Mouse (Mus musculus): Measurements from ENCODE around the gene Otud1. TPM values are rescaled to one million over a fixed set of nuclear protein-coding genes. Genes with fewer than 3 reads are reported as not detected.

Otud1 gene
- polyA plus RNA-seq, 1 experiment from 2014 or later = 1.6 TPM

DNA sequence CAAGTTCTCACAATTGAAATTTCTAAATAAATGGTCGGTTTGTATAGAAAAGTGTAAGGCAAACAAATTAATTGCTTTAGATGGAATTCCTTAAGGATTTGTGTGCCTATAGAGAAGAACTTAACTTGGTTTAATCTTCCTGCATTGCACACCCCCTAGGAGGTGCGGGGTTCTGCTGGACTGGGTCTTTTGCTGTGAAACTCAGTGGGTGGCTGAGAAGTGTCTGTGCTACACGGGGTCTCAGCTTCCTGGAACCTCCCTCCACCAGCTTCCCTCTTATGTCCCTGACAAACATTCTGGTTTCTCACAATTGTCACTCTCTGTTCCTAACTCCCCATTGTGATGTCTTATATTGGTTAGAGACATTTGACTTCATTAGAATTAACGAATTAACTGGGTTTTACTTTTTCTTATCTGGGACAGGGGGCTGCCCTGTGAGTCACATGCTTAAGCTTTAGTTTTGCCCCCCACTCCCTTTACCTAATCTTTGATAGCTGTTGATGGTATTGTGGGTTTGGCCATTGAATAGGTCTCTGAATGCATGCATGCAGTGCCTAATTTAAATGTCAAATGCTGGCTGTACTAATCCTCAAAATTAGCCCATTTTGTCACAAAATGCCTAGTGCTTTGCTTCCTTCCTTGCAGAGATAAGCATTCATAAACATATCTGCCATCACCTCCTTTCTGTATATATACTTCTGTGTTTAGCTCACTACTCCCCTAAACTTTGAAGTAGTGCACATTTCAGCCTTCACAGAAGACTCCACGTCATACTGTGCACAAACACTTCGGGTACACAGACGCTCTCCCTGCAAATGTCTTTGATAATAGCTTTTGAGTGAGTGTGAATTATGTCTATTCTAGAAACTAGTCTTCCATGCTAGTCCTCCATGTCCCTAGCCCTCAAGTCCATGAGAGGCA is 7.3 kb downstream of the Otud1 start:
- TF ChIP-seq CTCF (IDR thresholded peaks at IDR 0.05; ENCODE audit: low read depth) = no peak
- Histone ChIP-seq H3K27ac (ENCODE audit: low read depth, low read length) (no peak overlapping the region), H3K4me1 (replicated peaks; ENCODE audit: control insufficient read depth, insufficient read depth, low read length) (no peaks in the 10 kb centered on the region), H3K27me3 (replicated peaks; ENCODE audit: control insufficient read depth, insufficient read depth, low read length) (no peaks in the 10 kb centered on the region), H3K4me3 (ENCODE audit: low read depth, low read length) (no peak overlapping the region), H3K36me3 (ENCODE audit: control insufficient read depth, insufficient read depth) (no peaks in the 10 kb centered on the region), H3K4me2 (replicated peaks; ENCODE audit: low read depth) (no peak overlapping the region), H3K9me3 (ENCODE audit: control insufficient read depth) (no peaks in the 10 kb centered on the region), H3K9ac (ENCODE audit: low read depth, low read length) (no peak overlapping the region)
- 48% methylated on average over 7 of the region's 7 CpGs for WGBS
- no peak for ATAC-seq

DNA sequence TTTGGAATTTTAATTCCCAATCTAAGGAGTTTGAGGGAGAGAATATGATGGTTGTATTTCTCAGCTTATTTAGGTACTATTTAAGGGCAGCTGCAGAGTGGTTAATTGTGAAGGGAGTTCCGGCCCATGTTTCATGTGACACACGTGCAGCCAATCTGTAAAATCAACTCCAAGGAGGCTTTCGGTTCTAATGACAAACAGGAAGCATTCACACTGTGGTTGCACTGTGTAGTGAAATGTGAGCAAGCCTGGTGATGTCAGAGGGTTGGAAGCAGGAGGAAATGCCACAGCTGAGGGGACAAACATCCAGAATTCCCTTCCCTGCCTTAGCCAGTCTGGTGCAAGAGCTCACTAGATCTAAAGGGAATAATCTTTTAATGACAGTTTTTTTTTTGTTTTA is 8.3 kb downstream of the Otud1 start:
- H3K9ac ChIP-seq (ENCODE audit: low read depth, low read length) = no peak overlapping the region
- no peaks in the 10 kb centered on the region for H3K9me3 ChIP-seq (ENCODE audit: control insufficient read depth)
- TF ChIP-seq CTCF (IDR thresholded peaks at IDR 0.05; ENCODE audit: low read depth) = no peak

DNA sequence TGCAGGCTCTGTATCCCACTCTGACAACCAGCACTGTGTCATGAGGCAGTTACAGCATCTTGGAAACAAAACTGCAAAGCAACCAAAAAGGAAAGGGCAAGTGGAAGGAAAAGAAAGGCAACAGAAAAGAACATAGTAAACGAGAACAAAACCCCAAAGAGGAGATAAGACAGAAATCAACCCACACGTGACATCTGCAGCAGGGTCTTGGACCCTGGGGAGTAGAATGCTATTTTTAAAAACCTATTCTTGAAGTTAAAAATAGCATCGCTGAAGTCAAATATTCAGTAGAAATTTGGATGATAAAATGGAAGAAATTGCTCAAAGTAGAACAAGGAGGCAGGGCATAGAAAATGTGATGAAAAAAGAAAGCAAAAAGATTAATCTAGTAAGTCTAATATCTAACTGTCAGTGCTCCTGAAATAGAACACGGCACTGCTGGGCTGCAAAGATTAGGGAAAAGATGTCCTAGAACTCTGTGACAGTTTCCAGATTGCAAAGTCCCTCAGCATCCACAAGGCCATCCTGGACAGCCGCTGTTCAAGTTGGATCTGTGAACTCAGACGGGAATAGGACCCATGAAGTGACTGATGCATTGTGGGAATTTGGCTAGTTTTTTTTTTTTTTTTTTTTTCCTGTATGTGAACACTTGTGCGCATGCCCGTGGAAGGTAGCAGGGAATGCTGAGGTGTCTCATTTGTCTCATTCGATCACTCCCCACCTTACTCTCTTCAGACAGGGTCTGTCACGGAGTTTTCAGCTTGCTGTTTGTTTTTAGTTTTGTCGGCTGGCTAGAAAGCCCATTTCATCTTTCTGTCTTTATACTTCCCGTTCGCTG is 13.5 kb downstream of the Otud1 start:
- no peak for ATAC-seq
- no peak overlapping the region for H3K4me3 ChIP-seq (ENCODE audit: low read depth, low read length)
- H3K9ac ChIP-seq (ENCODE audit: low read depth, low read length) = no peak overlapping the region
- no peak overlapping the region for H3K27ac ChIP-seq (ENCODE audit: low read depth, low read length)
- WGBS = 76% methylated on average over 13 of the region's 13 CpGs
- H3K4me1 ChIP-seq (replicated peaks; ENCODE audit: control insufficient read depth, insufficient read depth, low read length) = no peaks in the 10 kb centered on the region
- no peaks in the 10 kb centered on the region for H3K27me3 ChIP-seq (replicated peaks; ENCODE audit: control insufficient read depth, insufficient read depth, low read length)
- TF ChIP-seq CTCF (IDR thresholded peaks at IDR 0.05; ENCODE audit: low read depth) = no peak
- no peaks in the 10 kb centered on the region for H3K9me3 ChIP-seq (ENCODE audit: control insufficient read depth)
- H3K4me2 ChIP-seq (replicated peaks; ENCODE audit: low read depth) = no peak overlapping the region
- H3K36me3 ChIP-seq (ENCODE audit: control insufficient read depth, insufficient read depth) = no peaks in the 10 kb centered on the region

More for the DNA sequence above, 8.3 kb downstream of the Otud1 start:
- Histone ChIP-seq H3K4me1 (replicated peaks; ENCODE audit: control insufficient read depth, insufficient read depth, low read length) (no peaks in the 10 kb centered on the region), H3K4me3 (ENCODE audit: low read depth, low read length) (no peak overlapping the region), H3K27ac (ENCODE audit: low read depth, low read length) (no peak overlapping the region), H3K27me3 (replicated peaks; ENCODE audit: control insufficient read depth, insufficient read depth, low read length) (no peaks in the 10 kb centered on the region), H3K36me3 (ENCODE audit: control insufficient read depth, insufficient read depth) (no peaks in the 10 kb centered on the region), H3K4me2 (replicated peaks; ENCODE audit: low read depth) (no peak overlapping the region)
- WGBS = 41% methylated on average over 3 of the region's 3 CpGs
- no peak for ATAC-seq

DNA sequence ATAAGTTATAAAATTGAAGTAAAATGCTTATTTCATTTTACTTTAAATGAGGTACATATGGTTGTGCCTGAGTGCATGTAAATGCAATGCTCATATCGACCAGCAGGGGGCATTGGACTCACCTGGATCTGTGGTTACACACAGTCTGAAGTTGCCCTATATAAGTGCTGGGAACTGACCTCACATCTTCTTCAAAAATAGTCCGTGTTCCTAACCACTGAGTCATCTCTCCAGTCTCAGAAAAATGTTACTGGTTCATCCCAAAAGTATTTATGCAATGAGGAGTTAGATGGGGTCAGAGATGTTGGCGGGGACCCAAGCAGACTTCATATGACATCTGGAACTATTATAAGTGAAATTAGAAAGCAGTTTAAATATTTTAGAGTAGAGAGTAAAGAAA is 25.4 kb downstream of the Otud1 start:
- TF ChIP-seq CTCF (IDR thresholded peaks at IDR 0.05; ENCODE audit: low read depth) = peak; percentile 63
- Histone ChIP-seq H3K27ac (ENCODE audit: low read depth, low read length) (no peak overlapping the region), H3K4me1 (replicated peaks; ENCODE audit: control insufficient read depth, insufficient read depth, low read length) (no peaks in the 10 kb centered on the region), H3K36me3 (ENCODE audit: control insufficient read depth, insufficient read depth) (no peaks in the 10 kb centered on the region), H3K4me2 (replicated peaks; ENCODE audit: low read depth) (no peak overlapping the region), H3K9me3 (ENCODE audit: control insufficient read depth) (no peaks in the 10 kb centered on the region), H3K27me3 (replicated peaks; ENCODE audit: control insufficient read depth, insufficient read depth, low read length) (no peaks in the 10 kb centered on the region), H3K4me3 (ENCODE audit: low read depth, low read length) (no peak overlapping the region), H3K9ac (ENCODE audit: low read depth, low read length) (no peak overlapping the region)
- ATAC-seq = no peak
- WGBS = 39% methylated on average over 3 of the region's 3 CpGs

DNA sequence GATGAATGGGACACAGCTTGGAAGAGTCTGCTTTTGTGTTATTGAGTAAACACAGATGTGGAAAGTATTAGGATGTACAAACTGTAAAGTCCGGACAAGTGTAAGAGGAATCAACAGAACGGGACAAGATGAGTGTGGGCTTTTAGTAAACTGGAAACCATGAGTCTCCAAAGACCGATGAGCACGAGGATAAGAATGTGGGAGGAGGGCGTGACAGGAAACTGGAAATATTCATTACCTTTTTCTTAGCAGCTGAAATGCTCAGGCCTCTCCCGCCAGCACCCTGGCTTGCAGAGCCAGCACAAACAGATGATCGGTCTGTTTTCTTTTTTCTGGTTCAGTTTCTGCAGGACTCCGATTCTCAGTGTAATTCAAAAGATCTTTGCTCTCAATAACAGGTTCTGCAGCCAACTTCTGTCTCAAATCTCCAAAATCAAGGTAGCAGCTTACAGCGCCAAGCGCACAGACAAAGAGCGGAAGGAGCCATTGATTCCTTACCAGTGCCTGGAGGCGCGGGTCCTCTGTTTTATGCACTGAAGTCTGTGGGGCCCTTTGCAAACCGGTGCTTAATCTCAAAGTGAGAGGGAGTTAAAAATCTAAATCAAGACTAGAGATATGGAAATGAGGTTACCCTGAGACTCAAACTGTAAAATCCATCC is 28.1 kb downstream of the Otud1 start:
- TF ChIP-seq CTCF (IDR thresholded peaks at IDR 0.05; ENCODE audit: low read depth) = no peak
- H3K4me2 ChIP-seq (replicated peaks; ENCODE audit: low read depth) = no peak overlapping the region
- H3K36me3 ChIP-seq (ENCODE audit: control insufficient read depth, insufficient read depth) = no peaks in the 10 kb centered on the region
- ATAC-seq = no peak
- 44% methylated on average over 14 of the region's 14 CpGs for WGBS
- no peak overlapping the region for H3K9ac ChIP-seq (ENCODE audit: low read depth, low read length)
- no peaks in the 10 kb centered on the region for H3K4me1 ChIP-seq (replicated peaks; ENCODE audit: control insufficient read depth, insufficient read depth, low read length)
- no peak overlapping the region for H3K4me3 ChIP-seq (ENCODE audit: low read depth, low read length)
- no peaks in the 10 kb centered on the region for H3K9me3 ChIP-seq (ENCODE audit: control insufficient read depth)
- no peaks in the 10 kb centered on the region for H3K27me3 ChIP-seq (replicated peaks; ENCODE audit: control insufficient read depth, insufficient read depth, low read length)
- no peak overlapping the region for H3K27ac ChIP-seq (ENCODE audit: low read depth, low read length)

DNA sequence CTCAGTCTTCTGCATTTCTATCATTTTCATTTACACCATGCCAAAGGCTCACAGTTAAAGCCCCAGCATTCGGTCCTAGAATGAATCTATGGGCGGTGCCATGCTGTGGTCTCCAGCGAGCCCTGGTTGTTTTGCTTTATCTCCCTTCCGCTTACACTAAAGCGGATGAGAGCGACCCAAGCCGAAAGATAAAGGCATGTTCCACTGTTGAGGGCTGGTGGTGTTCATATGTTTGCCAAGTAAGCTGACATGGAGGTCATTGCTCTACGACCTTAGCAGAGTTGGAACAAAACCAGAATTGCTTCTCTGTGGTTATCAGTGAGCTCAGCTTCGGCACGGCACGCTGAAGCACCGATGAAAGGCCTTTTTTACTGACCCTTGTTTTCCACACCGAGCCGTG is 32.5 kb downstream of the Otud1 start:
- no peaks in the 10 kb centered on the region for H3K27me3 ChIP-seq (replicated peaks; ENCODE audit: control insufficient read depth, insufficient read depth, low read length)
- no peaks in the 10 kb centered on the region for H3K4me1 ChIP-seq (replicated peaks; ENCODE audit: control insufficient read depth, insufficient read depth, low read length)
- H3K4me3 ChIP-seq (ENCODE audit: low read depth, low read length) = no peak overlapping the region
- no peaks in the 10 kb centered on the region for H3K36me3 ChIP-seq (ENCODE audit: control insufficient read depth, insufficient read depth)
- H3K27ac ChIP-seq (ENCODE audit: low read depth, low read length) = no peak overlapping the region
- H3K9me3 ChIP-seq (ENCODE audit: control insufficient read depth) = no peaks in the 10 kb centered on the region
- 44% methylated on average over 14 of the region's 14 CpGs for WGBS
- no peak overlapping the region for H3K4me2 ChIP-seq (replicated peaks; ENCODE audit: low read depth)
- no peak overlapping the region for H3K9ac ChIP-seq (ENCODE audit: low read depth, low read length)
- no peak for ATAC-seq
- TF ChIP-seq CTCF (IDR thresholded peaks at IDR 0.05; ENCODE audit: low read depth) = no peak

All from intestine, postnatal 0 days (tissue).